Mouse (Mus musculus): Measurements from ENCODE around the gene Stk10. TPM values are rescaled to one million over a fixed set of nuclear protein-coding genes. Genes with fewer than 3 reads are reported as not detected.

The Stk10 gene
- 1.6 TPM in 2 replicates for polyA plus RNA-seq (2014; fragmentation: Nextera tagmentation; extraction: Ambion mirVana)

- under 1% methylated on average over 70 of the region's 82 CpGs for WGBS (ENCODE audit: insufficient replicate concordance)
- no peaks in the 10 kb centered on the region for H3K27me3 ChIP-seq (ENCODE audit: control insufficient read depth, insufficient read depth, low read length)
Measured at GRCm38 (mm10) chr11:32532765-32533481, at the start of gene Stk10. Stk10 (plus strand) TSS chr11:32533305.

GRCm38 (mm10) chr11:32485290-32485689, 47.8 kb upstream of the Stk10 start:
- no peaks in the 10 kb centered on the region for H3K27me3 ChIP-seq (ENCODE audit: control insufficient read depth, insufficient read depth, low read length)
- no peaks in the 10 kb centered on the region for H3K36me3 ChIP-seq (ENCODE audit: control insufficient read depth, insufficient read depth, low read length)
- H3K4me2 ChIP-seq = no peak overlapping the region
- no peak for ATAC-seq (replicated peaks; ENCODE audit: insufficient number of reproducible peaks, low FRiP score, low TSS enrichment)
- peaks cover 23% of the 10 kb centered on the region for H3K4me1 ChIP-seq (ENCODE audit: control insufficient read depth, insufficient read depth, low read length)
- WGBS (ENCODE audit: insufficient replicate concordance) = 60% methylated on average over 3 of the region's 3 CpGs
- H3K4me3 ChIP-seq (ENCODE audit: low read depth, low read length) = no peak overlapping the region
- H3K27ac ChIP-seq (ENCODE audit: low read depth, low read length) = no peak overlapping the region
- no peak overlapping the region for H3K9ac ChIP-seq (ENCODE audit: low read depth, low read length)
- H3K9me3 ChIP-seq (replicated peaks; ENCODE audit: control insufficient read depth, low read length) = no peaks in the 10 kb centered on the region

More at GRCm38 (mm10) chr11:32532765-32533481, at the start of gene Stk10:
- Histone ChIP-seq H3K9me3 (replicated peaks; ENCODE audit: control insufficient read depth, low read length) (no peaks in the 10 kb centered on the region), H3K4me3 (ENCODE audit: low read depth, low read length) (peak within 1 kb of the TSS; percentile 69), H3K4me1 (ENCODE audit: control insufficient read depth, insufficient read depth, low read length) (peaks cover 6% of the 10 kb centered on the region; the same call in 1 of the 2 replicates), H3K36me3 (ENCODE audit: control insufficient read depth, insufficient read depth, low read length) (no peaks in the 10 kb centered on the region; the same call in 1 of the 2 replicates), H3K27ac (ENCODE audit: low read depth, low read length) (0 out of 2 replicates have a peak within 1 kb of the TSS, but pooled peaks have one; percentile 41), H3K4me2 (peak within 1 kb of the TSS; percentile 100), H3K9ac (ENCODE audit: low read depth, low read length) (peak within 1 kb of the TSS; percentile 77)
- ATAC-seq (replicated peaks; ENCODE audit: insufficient number of reproducible peaks, low FRiP score, low TSS enrichment) = peak; percentile 84

GRCm38 (mm10) chr11:32486621-32487020, 46.5 kb upstream of the Stk10 start:
- Histone ChIP-seq H3K27ac (ENCODE audit: low read depth, low read length) (no peak overlapping the region), H3K9me3 (replicated peaks; ENCODE audit: control insufficient read depth, low read length) (no peaks in the 10 kb centered on the region), H3K4me1 (ENCODE audit: control insufficient read depth, insufficient read depth, low read length) (peaks cover 31% of the 10 kb centered on the region), H3K27me3 (ENCODE audit: control insufficient read depth, insufficient read depth, low read length) (no peaks in the 10 kb centered on the region), H3K36me3 (ENCODE audit: control insufficient read depth, insufficient read depth, low read length) (no peaks in the 10 kb centered on the region), H3K9ac (ENCODE audit: low read depth, low read length) (no peak overlapping the region), H3K4me2 (no peak overlapping the region), H3K4me3 (ENCODE audit: low read depth, low read length) (no peak overlapping the region)
- no peak for ATAC-seq (replicated peaks; ENCODE audit: insufficient number of reproducible peaks, low FRiP score, low TSS enrichment)
- WGBS (ENCODE audit: insufficient replicate concordance) = 19% methylated on average over 3 of the region's 3 CpGs

GRCm38 (mm10) chr11:32487501-32487900, 45.6 kb upstream of the Stk10 start:
- no peaks in the 10 kb centered on the region for H3K36me3 ChIP-seq (ENCODE audit: control insufficient read depth, insufficient read depth, low read length)
- no peak for ATAC-seq (replicated peaks; ENCODE audit: insufficient number of reproducible peaks, low FRiP score, low TSS enrichment)
- no peak overlapping the region for H3K4me3 ChIP-seq (ENCODE audit: low read depth, low read length)
- WGBS (ENCODE audit: insufficient replicate concordance) = 88% methylated on average over 3 of the region's 3 CpGs
- H3K4me1 ChIP-seq (ENCODE audit: control insufficient read depth, insufficient read depth, low read length) = peaks cover 31% of the 10 kb centered on the region
- no peaks in the 10 kb centered on the region for H3K9me3 ChIP-seq (replicated peaks; ENCODE audit: control insufficient read depth, low read length)
- H3K27ac ChIP-seq (ENCODE audit: low read depth, low read length) = no peak overlapping the region
- H3K9ac ChIP-seq (ENCODE audit: low read depth, low read length) = no peak overlapping the region
- H3K4me2 ChIP-seq = no peak overlapping the region
- no peaks in the 10 kb centered on the region for H3K27me3 ChIP-seq (ENCODE audit: control insufficient read depth, insufficient read depth, low read length)

- H3K36me3 ChIP-seq (ENCODE audit: control insufficient read depth, insufficient read depth, low read length) = no peaks in the 10 kb centered on the region
- peaks cover 31% of the 10 kb centered on the region for H3K4me1 ChIP-seq (ENCODE audit: control insufficient read depth, insufficient read depth, low read length)
- ATAC-seq (replicated peaks; ENCODE audit: insufficient number of reproducible peaks, low FRiP score, low TSS enrichment) = no peak
- no peak overlapping the region for H3K4me2 ChIP-seq
- H3K9ac ChIP-seq (ENCODE audit: low read depth, low read length) = no peak overlapping the region
- no peak overlapping the region for H3K4me3 ChIP-seq (ENCODE audit: low read depth, low read length)
- no peak overlapping the region for H3K27ac ChIP-seq (ENCODE audit: low read depth, low read length)
- H3K27me3 ChIP-seq (ENCODE audit: control insufficient read depth, insufficient read depth, low read length) = no peaks in the 10 kb centered on the region
- H3K9me3 ChIP-seq (replicated peaks; ENCODE audit: control insufficient read depth, low read length) = no peaks in the 10 kb centered on the region
Measured at GRCm38 (mm10) chr11:32488344-32488743, 44.8 kb upstream of the Stk10 start.

- H3K9me3 ChIP-seq (replicated peaks; ENCODE audit: control insufficient read depth, low read length) = no peaks in the 10 kb centered on the region
- no peaks in the 10 kb centered on the region for H3K27me3 ChIP-seq (ENCODE audit: control insufficient read depth, insufficient read depth, low read length)
- peak overlapping the region; percentile 22; the same call in 1 of the 2 replicates for H3K27ac ChIP-seq (ENCODE audit: low read depth, low read length)
- H3K4me2 ChIP-seq = no peak overlapping the region
- 76% methylated on average over 5 of the region's 5 CpGs for WGBS (ENCODE audit: insufficient replicate concordance)
- ATAC-seq (replicated peaks; ENCODE audit: insufficient number of reproducible peaks, low FRiP score, low TSS enrichment) = no peak
- no peak overlapping the region for H3K9ac ChIP-seq (ENCODE audit: low read depth, low read length)
- peaks cover 31% of the 10 kb centered on the region for H3K4me1 ChIP-seq (ENCODE audit: control insufficient read depth, insufficient read depth, low read length)
- no peaks in the 10 kb centered on the region for H3K36me3 ChIP-seq (ENCODE audit: control insufficient read depth, insufficient read depth, low read length)
- no peak overlapping the region for H3K4me3 ChIP-seq (ENCODE audit: low read depth, low read length)
Measured at GRCm38 (mm10) chr11:32488808-32489670, 44.1 kb upstream of the Stk10 start.

GRCm38 (mm10) chr11:32491079-32491478, 42.0 kb upstream of the Stk10 start:
- no peak for ATAC-seq (replicated peaks; ENCODE audit: insufficient number of reproducible peaks, low FRiP score, low TSS enrichment)
- no peaks in the 10 kb centered on the region for H3K27me3 ChIP-seq (ENCODE audit: control insufficient read depth, insufficient read depth, low read length)
- H3K36me3 ChIP-seq (ENCODE audit: control insufficient read depth, insufficient read depth, low read length) = no peaks in the 10 kb centered on the region
- H3K4me3 ChIP-seq (ENCODE audit: low read depth, low read length) = no peak overlapping the region
- no peak overlapping the region for H3K27ac ChIP-seq (ENCODE audit: low read depth, low read length)
- no peak overlapping the region for H3K4me2 ChIP-seq
- H3K9ac ChIP-seq (ENCODE audit: low read depth, low read length) = no peak overlapping the region
- no peaks in the 10 kb centered on the region for H3K9me3 ChIP-seq (replicated peaks; ENCODE audit: control insufficient read depth, low read length)
- peaks cover 31% of the 10 kb centered on the region for H3K4me1 ChIP-seq (ENCODE audit: control insufficient read depth, insufficient read depth, low read length)
- WGBS (ENCODE audit: insufficient replicate concordance) = 93% methylated on average over 2 of the region's 2 CpGs

GRCm38 (mm10) chr11:32493312-32493711, 39.8 kb upstream of the Stk10 start:
- no peak overlapping the region for H3K4me3 ChIP-seq (ENCODE audit: low read depth, low read length)
- ATAC-seq (replicated peaks; ENCODE audit: insufficient number of reproducible peaks, low FRiP score, low TSS enrichment) = no peak
- H3K27ac ChIP-seq (ENCODE audit: low read depth, low read length) = no peak overlapping the region
- H3K4me2 ChIP-seq = no peak overlapping the region
- no peaks in the 10 kb centered on the region for H3K36me3 ChIP-seq (ENCODE audit: control insufficient read depth, insufficient read depth, low read length)
- no peak overlapping the region for H3K9ac ChIP-seq (ENCODE audit: low read depth, low read length)
- H3K27me3 ChIP-seq (ENCODE audit: control insufficient read depth, insufficient read depth, low read length) = no peaks in the 10 kb centered on the region
- H3K9me3 ChIP-seq (replicated peaks; ENCODE audit: control insufficient read depth, low read length) = no peaks in the 10 kb centered on the region
- H3K4me1 ChIP-seq (ENCODE audit: control insufficient read depth, insufficient read depth, low read length) = peaks cover 26% of the 10 kb centered on the region
